Mouse (Mus musculus): ENCODE data around the gene Ajap1. TPM values are rescaled to one million over a fixed set of nuclear protein-coding genes. Genes with fewer than 3 reads are reported as not detected.
A peak's percentile ranks its signal among the peaks of the same experiment; 100 is the strongest.

Ajap1 gene
- total and polyA plus RNA-seq, 3 experiments: not detected

- peaks cover 94% of the 10 kb centered on the region for H3K9me3 ChIP-seq (replicated peaks; ENCODE audit: low read length)
- H3K4me3 ChIP-seq (replicated peaks in 1 of 3; ENCODE audit: low read depth in 2 of 3, low read length in 2 of 3, poor library complexity in 1 of 3): no peak overlapping the region
- no peak overlapping the region for H3K4me2 ChIP-seq (ENCODE audit: insufficient read depth, low read depth, poor library complexity, severe bottlenecking)
- dilution Hi-C loops (cut with MboI; ENCODE audit: extremely low pct_ligation_motif_present, extremely low pct_unique_long_range_greater_than_20kb, low sequenced_read_pairs) (no loop called here), in situ Hi-C loops (cut with MboI; ENCODE audit: low pct_ligation_motif_present, low pct_unique_long_range_greater_than_20kb, low sequenced_read_pairs) (no loop called here)
- no peaks in the 10 kb centered on the region for H3K79me2 ChIP-seq (replicated peaks; ENCODE audit: control insufficient read depth, extremely low read depth, insufficient read depth, poor library complexity, severe bottlenecking)
- no peak for DNase-seq (ENCODE audit: extremely low read depth)
- H3K27ac ChIP-seq (ENCODE audit: insufficient read depth, low read depth): no peak overlapping the region
- no peaks in the 10 kb centered on the region for H3K27me3 ChIP-seq (replicated peaks)
- H3K36me3 ChIP-seq (replicated peaks in 1 of 2; ENCODE audit: control insufficient read depth in 1 of 2, insufficient read depth in 1 of 2, low read length in 1 of 2): no peaks in the 10 kb centered on the region
- no peak overlapping the region for H3K9ac ChIP-seq (ENCODE audit: insufficient read depth, low read depth)
- no peak for TF ChIP-seq TBP (conservative IDR thresholded peaks at IDR 0.05; ENCODE audit: low read depth, low read length)
- no peak for TF ChIP-seq MEF2A (IDR thresholded peaks at IDR 0.05; ENCODE audit: borderline replicate concordance, low read depth, low read length)
- no peaks in the 10 kb centered on the region for H3K4me1 ChIP-seq (ENCODE audit: control insufficient read depth in 1 of 2, insufficient read depth in 2 of 2)
These were observed 1.9 kb downstream of the Ajap1 start for GRCm38 (mm10) chr4:153480551-153481262.

GRCm38 (mm10) chr4:153479144-153479543, 3.5 kb downstream of the Ajap1 start:
- dilution Hi-C loops (cut with MboI; ENCODE audit: extremely low pct_ligation_motif_present, extremely low pct_unique_long_range_greater_than_20kb, low sequenced_read_pairs) (no loop called here), in situ Hi-C loops (cut with MboI; ENCODE audit: low pct_ligation_motif_present, low pct_unique_long_range_greater_than_20kb, low sequenced_read_pairs) (no loop called here)
- Histone ChIP-seq H3K27me3 (replicated peaks) (no peaks in the 10 kb centered on the region), H3K27ac (ENCODE audit: insufficient read depth, low read depth) (no peak overlapping the region), H3K4me1 (ENCODE audit: control insufficient read depth in 1 of 2, insufficient read depth in 2 of 2) (no peaks in the 10 kb centered on the region), H3K36me3 (replicated peaks in 1 of 2; ENCODE audit: control insufficient read depth in 1 of 2, insufficient read depth in 1 of 2, low read length in 1 of 2) (no peaks in the 10 kb centered on the region), H3K4me2 (ENCODE audit: insufficient read depth, low read depth, poor library complexity, severe bottlenecking) (no peak overlapping the region), H3K79me2 (replicated peaks; ENCODE audit: control insufficient read depth, extremely low read depth, insufficient read depth, poor library complexity, severe bottlenecking) (no peaks in the 10 kb centered on the region), H3K9ac (ENCODE audit: insufficient read depth, low read depth) (no peak overlapping the region), H3K4me3 (replicated peaks in 1 of 3; ENCODE audit: low read depth in 2 of 3, low read length in 2 of 3, poor library complexity in 1 of 3) (peak overlapping the region in 1 of 3 experiments; percentile 13), H3K9me3 (replicated peaks; ENCODE audit: low read length) (peaks cover 97% of the 10 kb centered on the region)
- DNase-seq (ENCODE audit: extremely low read depth): no peak
- TF ChIP-seq ZC3H11A (IDR thresholded peaks at IDR 0.05; ENCODE audit: low read depth, low read length) (no peak), E2F4 (IDR thresholded peaks at IDR 0.05; ENCODE audit: insufficient replicate concordance, low read depth, low read length) (no peak), NELFE (IDR thresholded peaks at IDR 0.05; ENCODE audit: low read depth, low read length) (no peak), MAZ (IDR thresholded peaks at IDR 0.05; ENCODE audit: low read depth, low read length) (no peak), MXI1 (IDR thresholded peaks at IDR 0.05; ENCODE audit: low read depth, low read length) (no peak), ZKSCAN1 (IDR thresholded peaks at IDR 0.05; ENCODE audit: borderline replicate concordance, low read depth, low read length) (no peak), PAX5 (IDR thresholded peaks at IDR 0.05; ENCODE audit: low read length) (no peak), CHD1 (IDR thresholded peaks at IDR 0.05; ENCODE audit: low read depth, low read length) (no peak), RCOR1 (conservative IDR thresholded peaks at IDR 0.05; ENCODE audit: low read depth, low read length) (no peak), RAD21 (IDR thresholded peaks at IDR 0.05; ENCODE audit: low read depth, low read length) (no peak), MEF2A (IDR thresholded peaks at IDR 0.05; ENCODE audit: borderline replicate concordance, low read depth, low read length) (no peak), ETS1 (conservative IDR thresholded peaks at IDR 0.05; ENCODE audit: low read depth, low read length) (no peak), ELF1 (IDR thresholded peaks at IDR 0.05; ENCODE audit: low read depth, low read length) (no peak)
